In genomic region chr11:23719825-23720224, GRCm38 (mm10) we compare ENCODE assay signal across 21 mouse cellular contexts.
"Had no signal": no experiment of that assay in that cellular context is flagged by ENCODE, and none has a peak within 500 bp of the region (broad histone marks: within the 10 kb centered on the region; RNA-seq: fewer than 3 reads in every experiment).

No protein-coding gene starts in this region.

- ATAC-seq: midbrain, embryonic 13.5 days; midbrain, embryonic 16.5 days had no signal

- H3K9me3 ChIP-seq: limb, embryonic 12.5 days; limb, embryonic 15.5 days; liver, embryonic 15.5 days; midbrain, embryonic 10.5 days; midbrain, embryonic 13.5 days had no signal

- H3K4me2 ChIP-seq: limb, embryonic 12.5 days; limb, embryonic 15.5 days; liver, embryonic 15.5 days; midbrain, embryonic 13.5 days had no signal

- H3K4me3 ChIP-seq: left cerebral cortex, adult 2 months; limb, embryonic 12.5 days; limb, embryonic 15.5 days; liver, embryonic 15.5 days; midbrain, embryonic 10.5 days; midbrain, embryonic 13.5 days had no signal

- DNase-seq: kidney, adult 2 months; kidney, postnatal 10 days; kidney, postnatal 36 days; layer of hippocampus, postnatal 36 days; left cerebral cortex, postnatal 4 days; lung, adult 2 months; lung, postnatal 14 days; lung, postnatal 4 days; right cerebral cortex, postnatal 14 days; right cerebral cortex, postnatal 4 days; thymus, adult 2 months; thymus, postnatal 14 days; thymus, postnatal 4 days had no signal

- H3K27me3 ChIP-seq: limb, embryonic 12.5 days; limb, embryonic 15.5 days; liver, embryonic 15.5 days; midbrain, embryonic 13.5 days had no signal

- H3K9ac ChIP-seq: limb, embryonic 12.5 days; limb, embryonic 15.5 days; liver, embryonic 15.5 days; midbrain, embryonic 13.5 days had no signal

- H3K27ac ChIP-seq: left cerebral cortex, adult 2 months; limb, embryonic 12.5 days; limb, embryonic 15.5 days; liver, embryonic 15.5 days; midbrain, embryonic 10.5 days; midbrain, embryonic 13.5 days; stomach, postnatal 0 days had no signal

- H3K4me1 ChIP-seq: limb, embryonic 12.5 days; limb, embryonic 15.5 days had no signal
